Mouse (Mus musculus) brain, embryonic 14.5 days (tissue): ENCODE measurements around the gene Pck2.

Experiments
- CTCF ChIP-seq: fragments of 200-500 bp; IDR thresholded peaks from 2 replicates; pipeline ENCODE4 v1.5.1; 2012; ENCODE audit warnings: inconsistent platforms, mild to moderate bottlenecking, moderate library complexity, borderline replicate concordance; ENCODE audit not compliant: insufficient read depth, insufficient read length; ENCODE audit errors: extremely low read depth
- POLR2A ChIP-seq: fragments of 200-500 bp; IDR thresholded peaks from 2 replicates; pipeline ENCODE4 v1.6.1; 2012; ENCODE audit warnings: mild to moderate bottlenecking, inconsistent platforms, borderline replicate concordance; ENCODE audit not compliant: poor library complexity, insufficient read depth, insufficient read length, severe bottlenecking; ENCODE audit errors: extremely low read depth

DNA sequence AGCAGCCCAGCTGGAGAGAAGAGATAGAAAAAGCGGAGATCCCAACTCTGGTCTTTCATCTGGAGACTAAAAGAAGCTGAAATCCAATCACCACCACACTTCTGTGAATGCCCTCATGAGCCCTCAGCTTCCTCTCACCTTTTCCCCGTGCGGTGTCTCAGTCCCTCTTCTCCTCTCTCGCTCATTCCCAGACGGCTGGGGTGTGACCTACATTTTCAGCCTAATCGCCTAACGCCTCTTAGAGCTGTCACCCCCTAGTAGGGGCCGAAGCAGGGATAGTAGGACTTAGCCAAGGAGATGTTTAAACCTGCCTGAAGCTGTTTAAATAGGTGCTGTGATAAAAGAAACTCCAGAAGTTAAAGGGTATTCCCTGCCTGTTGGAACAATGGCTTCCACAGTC lies 15.3 kb upstream of the Pck2 start, which contains the start of gene Nrl:
- TF ChIP-seq CTCF (no peak), POLR2A (no peak)
